In genomic region chr12:73672007-73672406, GRCm38 (mm10) we compare ENCODE assay signal across 10 mouse cellular contexts.
DNase-seq lines count a peak whose midpoint lies in the region; ATAC-seq and TF ChIP-seq lines count a peak whose summit lies in the region.
"Had no signal": no experiment of that assay in that cellular context is flagged by ENCODE, and none has a peak within 500 bp of the region (broad histone marks: within the 10 kb centered on the region; RNA-seq: fewer than 3 reads in every experiment).

No protein-coding gene starts in this region.

- DNase-seq in gastrocnemius, adult 2 months, result no peak
- no peak for DNase-seq in gastrocnemius, postnatal 4 days (ENCODE audit: low spot score in 2 of 2)
- peak; percentile 62 for DNase-seq in brain, embryonic 14.5 days (ENCODE audit: low read depth)
- DNase-seq in adrenal gland, adult (ENCODE audit: inconsistent age in 2 of 2, low spot score in 1 of 2), result no peak
- DNase-seq: adrenal gland, postnatal 14 days; cerebellum, postnatal 25 days had no signal

- H3K4me2 ChIP-seq in kidney, embryonic 16.5 days (replicated peaks; ENCODE audit: low read depth, low read length), result no peak overlapping the region
- no peak overlapping the region for H3K4me2 ChIP-seq in kidney, embryonic 14.5 days (replicated peaks; ENCODE audit: low read depth, low read length)

- peaks cover 99% of the 10 kb centered on the region for H3K79me2 ChIP-seq in macrophage (ENCODE audit: inconsistent target)

- no peak for ATAC-seq in kidney, embryonic 16.5 days (ENCODE audit: low FRiP score, low TSS enrichment)
- ATAC-seq in kidney, embryonic 14.5 days (ENCODE audit: low FRiP score, low TSS enrichment), result no peak
- ATAC-seq in megakaryocyte-erythroid progenitor cell, adult 5-6 weeks (replicated peaks; ENCODE audit: low FRiP score, low TSS enrichment, poor library complexity, severe bottlenecking), result no peak

- H3K36me3 ChIP-seq in kidney, embryonic 16.5 days (ENCODE audit: insufficient read depth, low read length), result no peaks in the 10 kb centered on the region
- H3K36me3 ChIP-seq in kidney, embryonic 14.5 days (ENCODE audit: control insufficient read depth, insufficient read depth, low read length), result no peaks in the 10 kb centered on the region
- H3K36me3 ChIP-seq in macrophage (ENCODE audit: inconsistent target), result no peaks in the 10 kb centered on the region

- H3K4me1 ChIP-seq in kidney, embryonic 16.5 days (ENCODE audit: insufficient read depth, low read length), result no peaks in the 10 kb centered on the region
- peaks cover 5% of the 10 kb centered on the region; the same call in 1 of the 2 replicates for H3K4me1 ChIP-seq in kidney, embryonic 14.5 days (ENCODE audit: control insufficient read depth, insufficient read depth, low read length)

- intact Hi-C loops in gastrocnemius, adult 2 months (cut with DNase I), result loop anchor here (5.0 kb wide), 1 partner anchor 80 kb away; no protein-coding TSS in a partner anchor

- TF ChIP-seq CTCF in gastrocnemius, adult 2 months (IDR thresholded peaks at IDR 0.05), result no peak
- TF ChIP-seq CTCF in brain, embryonic 14.5 days (IDR thresholded peaks at IDR 0.05; ENCODE audit: borderline replicate concordance, extremely low read depth, insufficient read depth, insufficient read length), result no peak

- no peak for TF ChIP-seq POLR2A in brain, embryonic 14.5 days (IDR thresholded peaks at IDR 0.05; ENCODE audit: borderline replicate concordance, extremely low read depth, insufficient read depth, insufficient read length, poor library complexity, severe bottlenecking)

- peak overlapping the region; percentile 29 for H3K4me3 ChIP-seq in gastrocnemius, adult 2 months
- H3K4me3 ChIP-seq in kidney, embryonic 16.5 days (ENCODE audit: low read length), result no peak overlapping the region
- H3K4me3 ChIP-seq in kidney, embryonic 14.5 days (ENCODE audit: low read length), result no peak overlapping the region
- H3K4me3 ChIP-seq in macrophage (ENCODE audit: inconsistent target), result no peak overlapping the region

- peak overlapping the region; percentile 85 for H3K27ac ChIP-seq in gastrocnemius, adult 2 months
- peak overlapping the region; percentile 51; the same call in 1 of the 2 replicates for H3K27ac ChIP-seq in kidney, embryonic 16.5 days (ENCODE audit: low read length)
- H3K27ac ChIP-seq in kidney, embryonic 14.5 days (ENCODE audit: low read depth, low read length), result no peak overlapping the region
- H3K27ac ChIP-seq in macrophage, result peak overlapping the region; percentile 84

- H3K9me3 ChIP-seq in kidney, embryonic 16.5 days (ENCODE audit: low read length), result no peaks in the 10 kb centered on the region
- H3K9me3 ChIP-seq in kidney, embryonic 14.5 days (ENCODE audit: control insufficient read depth, low read length), result no peaks in the 10 kb centered on the region

- H3K27me3 ChIP-seq in kidney, embryonic 16.5 days (ENCODE audit: insufficient read depth, low read length), result no peaks in the 10 kb centered on the region
- H3K27me3 ChIP-seq in kidney, embryonic 14.5 days (ENCODE audit: control insufficient read depth, insufficient read depth, low read length), result no peaks in the 10 kb centered on the region

- WGBS in kidney, embryonic 16.5 days, result 78% methylated on average over 4 of the region's 4 CpGs
- 80% methylated on average over 4 of the region's 4 CpGs for WGBS in kidney, embryonic 14.5 days
- WGBS in macrophage (ENCODE audit: missing documents), result 42% methylated on average over 4 of the region's 4 CpGs

- no peak overlapping the region for H3K9ac ChIP-seq in kidney, embryonic 16.5 days (replicated peaks; ENCODE audit: low read length)
- H3K9ac ChIP-seq in kidney, embryonic 14.5 days (ENCODE audit: low read depth, low read length), result no peak overlapping the region
